Mouse (Mus musculus) hindbrain, embryonic 14.5 days (tissue): ENCODE data around the gene Ints5. TPM values are rescaled to one million over a fixed set of nuclear protein-coding genes. Genes with fewer than 3 reads are reported as not detected.
A peak's percentile ranks its signal among the peaks of the same experiment; 100 is the strongest.

Experiments used
- ATAC-seq: fragments of 200-750 bp; cut with Nextera tagmentation; 2 replicates; pipeline ENCODE4 v1.8.0; 2017; ENCODE audit warnings: moderate number of reproducible peaks, mild to moderate bottlenecking, moderate TSS enrichment, moderate library complexity; ENCODE audit not compliant: low FRiP score
- DNase-seq: peaks from one replicate; pipeline ENCODE4 v3.0.0-alpha.2; 2015; ENCODE audit warnings: low spot score
- H3K27ac ChIP-seq: fragments of 300-500 bp; sonication (generic); 2 replicates; pipeline ENCODE4 v1.5.1; 2014; ENCODE audit warnings: mild to moderate bottlenecking, moderate library complexity
- H3K27me3 ChIP-seq: fragments of 300-500 bp; sonication (generic); 2 replicates; pipeline ENCODE4 v1.6.1; 2014; ENCODE audit warnings: mild to moderate bottlenecking, low read length, mixed read lengths; ENCODE audit not compliant: control insufficient read depth, insufficient read depth
- H3K36me3 ChIP-seq: fragments of 300-500 bp; sonication (generic); replicated peaks from 2 replicates; pipeline ENCODE4 v1.6.1; 2014; ENCODE audit not compliant: control insufficient read depth, insufficient read depth
- H3K4me1 ChIP-seq: fragments of 300-500 bp; sonication (generic); replicated peaks from 2 replicates; pipeline ENCODE4 v1.6.1; 2014; ENCODE audit warnings: antibody characterized with exemption, low read length, mixed read lengths; ENCODE audit not compliant: control insufficient read depth, insufficient read depth
- H3K4me2 ChIP-seq: fragments of 300-500 bp; sonication (generic); replicated peaks from 2 replicates; pipeline ENCODE4 v1.6.1; 2014; ENCODE audit warnings: mild to moderate bottlenecking, moderate library complexity
- H3K4me3 ChIP-seq: fragments of 300-500 bp; sonication (generic); replicated peaks from 2 replicates; pipeline ENCODE4 v1.5.1; 2014; ENCODE audit warnings: mild to moderate bottlenecking, low read length
- H3K9ac ChIP-seq: fragments of 300-500 bp; sonication (generic); 2 replicates; pipeline ENCODE4 v1.6.1; 2014
- H3K9me3 ChIP-seq: fragments of 300-500 bp; sonication (generic); 2 replicates; pipeline ENCODE4 v1.6.1; 2016; ENCODE audit warnings: low read length; ENCODE audit not compliant: control insufficient read depth
- WGBS: fragments of 180-500 bp; shearing (Covaris S2); extraction: QIAGEN DNeasy Blood & Tissue Kit; methylation state at CpG from one replicate; pipeline ENCODE4 v1.1.7; 2014; 5-methylcytosine and 5-hydroxymethylcytosine counted together
- polyA plus RNA-seq: library from polyadenylated mRNA; unstranded; fragments of >200 nt; fragmentation: Nextera tagmentation; extraction: Ambion mirVana; gene quantifications from 2 replicates; pipeline ENCODE4 v1.2.1, GENCODE M21; 2014

The Ints5 gene
- polyA plus RNA-seq, 1 experiment from 2014 or later: 26.4 TPM

GRCm38 (mm10) chr19:8897865-8898495, 5.2 kb downstream of the Ints5 start, which contains the start of gene Ganab:
Gene Ganab, plus strand, starts transcription at chr19:8898071.
- peak; percentile 99 for ATAC-seq
- peak within 1 kb of the TSS; percentile 89 for H3K9ac ChIP-seq
- WGBS: under 1% methylated on average over 53 of the region's 53 CpGs
- peak within 1 kb of the TSS; percentile 95 for H3K4me2 ChIP-seq
- peaks cover 27% of the 10 kb centered on the region for H3K36me3 ChIP-seq
- no peaks in the 10 kb centered on the region for H3K27me3 ChIP-seq
- DNase-seq: peak; percentile 95
- H3K27ac ChIP-seq: peak within 1 kb of the TSS; percentile 87
- H3K9me3 ChIP-seq: no peaks in the 10 kb centered on the region
- H3K4me3 ChIP-seq: peak within 1 kb of the TSS; percentile 81
- peaks cover 25% of the 10 kb centered on the region for H3K4me1 ChIP-seq

- DNase-seq (no peak), ATAC-seq (no peak)
- peaks cover 33% of the 10 kb centered on the region for H3K36me3 ChIP-seq
- H3K9ac ChIP-seq: peak overlapping the region; percentile 89
- H3K27ac ChIP-seq: peak overlapping the region; percentile 87
- peak overlapping the region; percentile 81 for H3K4me3 ChIP-seq
- H3K9me3 ChIP-seq: no peaks in the 10 kb centered on the region
- WGBS: 13% methylated on average over 13 of the region's 13 CpGs
- H3K4me2 ChIP-seq: peak overlapping the region; percentile 95
- H3K4me1 ChIP-seq: peaks cover 22% of the 10 kb centered on the region
- H3K27me3 ChIP-seq: no peaks in the 10 kb centered on the region
Observed at GRCm38 (mm10) chr19:8898576-8898975, 5.8 kb downstream of the Ints5 start.

DNA sequence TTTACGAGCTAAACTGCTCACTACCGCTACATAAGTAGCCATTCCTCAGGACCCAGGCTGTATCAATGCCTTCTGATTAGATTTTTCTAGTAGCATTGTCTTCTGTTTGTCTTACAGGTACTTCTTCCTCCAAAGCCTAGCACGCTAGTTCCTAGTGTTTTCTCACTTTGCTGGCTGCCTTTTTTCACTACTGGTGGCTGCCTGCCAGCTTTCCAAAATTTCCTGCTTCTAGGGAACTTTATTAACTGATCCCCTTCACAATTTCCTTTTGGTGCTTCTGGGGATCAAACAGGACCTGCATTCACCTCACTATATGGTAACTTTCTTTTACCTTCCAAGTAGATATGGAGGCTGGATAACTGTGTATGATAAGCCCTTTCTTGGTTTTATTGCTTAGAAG, 6.3 kb downstream of the Ints5 start:
- Histone ChIP-seq H3K27ac (no peak overlapping the region), H3K4me3 (peak overlapping the region; percentile 81), H3K9ac (peak overlapping the region; percentile 89), H3K27me3 (no peaks in the 10 kb centered on the region), H3K4me2 (peak overlapping the region; percentile 95), H3K4me1 (peaks cover 17% of the 10 kb centered on the region), H3K36me3 (peaks cover 38% of the 10 kb centered on the region), H3K9me3 (no peaks in the 10 kb centered on the region)
- WGBS: 69% methylated on average over 3 of the region's 3 CpGs
- ATAC-seq (no peak), DNase-seq (no peak)

DNA sequence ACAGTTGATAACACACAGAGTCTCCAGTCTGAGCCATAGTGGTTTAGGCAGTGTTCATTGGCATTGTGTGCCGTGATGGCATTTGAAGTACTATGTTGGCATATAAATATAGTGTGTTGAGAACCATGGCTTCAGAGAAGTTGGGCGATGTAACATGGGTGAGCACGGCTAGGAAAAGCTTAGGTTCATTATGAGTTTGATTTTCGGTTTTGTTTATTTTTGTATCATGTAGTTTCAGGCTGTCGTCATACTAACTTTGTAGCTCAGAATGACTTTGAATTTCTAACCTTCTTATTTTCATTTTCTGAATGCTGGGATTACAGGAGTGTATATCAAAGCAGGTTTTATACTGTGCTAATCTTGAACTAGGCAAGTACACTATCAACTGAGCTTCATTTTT, 10.6 kb downstream of the Ints5 start:
- no peak overlapping the region for H3K27ac ChIP-seq
- peaks cover 9% of the 10 kb centered on the region for H3K4me1 ChIP-seq
- no peaks in the 10 kb centered on the region for H3K9me3 ChIP-seq
- no peak overlapping the region for H3K9ac ChIP-seq
- no peaks in the 10 kb centered on the region for H3K27me3 ChIP-seq
- H3K36me3 ChIP-seq: peaks cover 62% of the 10 kb centered on the region
- H3K4me3 ChIP-seq: no peak overlapping the region
- ATAC-seq (no peak), DNase-seq (no peak)
- WGBS: 98% methylated on average over 5 of the region's 5 CpGs
- no peak overlapping the region for H3K4me2 ChIP-seq

DNA sequence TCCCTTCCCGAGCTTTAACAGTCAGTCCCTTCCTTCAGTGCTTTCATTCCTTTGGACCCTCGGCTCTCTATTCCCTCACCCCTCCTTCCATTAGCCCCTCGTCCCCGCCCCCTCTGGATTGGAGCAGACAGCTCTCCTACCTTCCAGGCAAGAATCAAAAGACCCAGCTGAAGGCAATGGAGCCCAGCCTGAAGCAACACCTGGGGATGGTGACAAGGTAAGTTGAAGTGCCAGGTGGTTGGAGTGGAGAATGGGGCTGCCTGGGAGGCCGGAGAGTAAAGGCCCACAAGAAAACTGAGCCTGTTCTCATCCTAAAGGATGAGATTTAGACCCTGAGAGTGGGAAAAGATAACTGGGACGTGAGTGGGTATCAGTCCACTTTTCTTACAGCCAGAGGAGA, 15.7 kb downstream of the Ints5 start:
- WGBS: 93% methylated on average over 6 of the region's 6 CpGs
- no peak overlapping the region for H3K4me3 ChIP-seq

DNA sequence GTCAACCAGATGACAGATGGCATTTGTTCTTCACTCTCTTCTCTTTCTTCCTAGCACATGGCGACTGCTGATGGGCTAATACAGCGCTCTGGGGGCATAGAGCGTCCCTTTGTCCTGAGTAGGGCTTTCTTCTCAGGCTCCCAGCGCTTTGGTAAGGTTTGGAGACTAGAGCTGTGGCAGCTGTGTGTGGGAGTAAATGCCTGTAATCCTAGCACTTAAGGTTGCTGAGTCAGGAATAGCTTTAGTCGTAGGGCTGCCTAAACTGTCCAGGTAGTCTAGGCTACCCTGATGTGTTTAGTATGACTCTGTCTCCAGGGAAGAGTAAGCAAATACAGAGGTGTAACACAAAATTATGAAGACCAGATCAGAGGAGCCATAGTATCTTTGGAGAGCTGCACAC, 19.0 kb downstream of the Ints5 start:
- Histone ChIP-seq H3K27ac (no peak overlapping the region), H3K4me3 (no peak overlapping the region), H3K9me3 (no peaks in the 10 kb centered on the region), H3K4me2 (no peak overlapping the region), H3K36me3 (peaks cover 100% of the 10 kb centered on the region), H3K4me1 (no peaks in the 10 kb centered on the region), H3K9ac (no peak overlapping the region), H3K27me3 (no peaks in the 10 kb centered on the region)
- DNase-seq (no peak), ATAC-seq (no peak)
- WGBS: 93% methylated on average over 5 of the region's 5 CpGs

More for the DNA sequence above, 15.7 kb downstream of the Ints5 start:
- Histone ChIP-seq H3K27ac (no peak overlapping the region), H3K9ac (no peak overlapping the region), H3K9me3 (no peaks in the 10 kb centered on the region), H3K36me3 (peaks cover 99% of the 10 kb centered on the region), H3K4me2 (no peak overlapping the region), H3K4me1 (no peaks in the 10 kb centered on the region), H3K27me3 (no peaks in the 10 kb centered on the region)
- no peak for ATAC-seq
- DNase-seq: no peak

DNA sequence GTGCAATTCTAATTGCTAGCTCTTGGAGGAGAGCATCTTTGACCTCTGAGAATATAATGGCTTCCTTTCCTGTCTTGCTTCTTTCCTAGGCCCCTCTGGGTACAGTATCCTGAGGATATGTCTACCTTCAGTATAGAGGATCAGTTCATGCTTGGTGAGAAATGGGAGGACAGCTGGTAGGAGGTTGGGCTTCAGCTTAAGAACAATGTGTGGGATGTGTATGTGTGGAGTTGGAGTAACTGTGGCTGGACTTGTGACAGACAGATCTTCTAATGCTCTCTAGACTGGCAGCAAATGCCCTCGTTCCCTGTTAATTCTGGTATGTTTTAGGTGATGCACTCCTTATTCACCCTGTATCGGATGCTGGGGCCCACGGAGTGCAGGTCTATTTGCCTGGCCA, 21.4 kb downstream of the Ints5 start:
- no peaks in the 10 kb centered on the region for H3K4me1 ChIP-seq
- DNase-seq (no peak), ATAC-seq (no peak)
- H3K27me3 ChIP-seq: no peaks in the 10 kb centered on the region
- no peak overlapping the region for H3K4me3 ChIP-seq
- 98% methylated on average over 3 of the region's 3 CpGs for WGBS
- no peaks in the 10 kb centered on the region for H3K9me3 ChIP-seq
- H3K9ac ChIP-seq: no peak overlapping the region
- H3K36me3 ChIP-seq: peaks cover 80% of the 10 kb centered on the region
- H3K27ac ChIP-seq: no peak overlapping the region
- no peak overlapping the region for H3K4me2 ChIP-seq

DNA sequence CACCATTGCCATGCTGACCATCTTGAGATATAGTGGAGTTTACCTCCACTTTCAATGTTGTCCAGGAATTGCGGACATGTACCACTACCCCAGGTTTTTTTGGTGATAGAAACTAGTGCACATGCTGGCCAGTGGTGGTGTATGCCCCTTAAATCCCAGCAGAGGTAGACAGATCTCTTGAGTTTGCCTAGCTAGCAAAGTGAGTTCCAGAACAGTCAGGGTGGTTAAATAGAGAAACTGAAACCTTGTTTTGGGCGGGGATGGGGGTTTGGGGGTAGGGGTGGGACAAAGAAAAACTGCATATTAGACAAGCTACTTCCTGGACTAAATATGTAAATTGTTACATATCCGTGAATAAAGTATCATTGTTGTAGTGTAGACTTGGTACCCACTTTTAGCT, 26.2 kb downstream of the Ints5 start:
- no peak overlapping the region for H3K27ac ChIP-seq
- H3K9ac ChIP-seq: no peak overlapping the region
- no peak for ATAC-seq
- peaks cover 17% of the 10 kb centered on the region for H3K4me1 ChIP-seq
- H3K36me3 ChIP-seq: peaks cover 44% of the 10 kb centered on the region
- no peak overlapping the region for H3K4me2 ChIP-seq
- H3K4me3 ChIP-seq: peak overlapping the region; percentile 93; the same call in 1 of the 2 replicates
- no peak for DNase-seq
- no peaks in the 10 kb centered on the region for H3K9me3 ChIP-seq
- H3K27me3 ChIP-seq: no peaks in the 10 kb centered on the region
- 94% methylated on average over 3 of the region's 3 CpGs for WGBS

- 73% methylated on average over 6 of the region's 6 CpGs for WGBS
Observed at GRCm38 (mm10) chr19:8919684-8920072, 26.9 kb downstream of the Ints5 start.

More at GRCm38 (mm10) chr19:8919684-8920072, 26.9 kb downstream of the Ints5 start:
- peaks cover 17% of the 10 kb centered on the region for H3K4me1 ChIP-seq
- H3K4me3 ChIP-seq: peak overlapping the region; percentile 93
- ATAC-seq: no peak
- H3K9ac ChIP-seq: peak overlapping the region; percentile 89; the same call in 1 of the 2 replicates
- no peaks in the 10 kb centered on the region for H3K9me3 ChIP-seq
- H3K4me2 ChIP-seq: peak overlapping the region; percentile 69
- no peak for DNase-seq
- H3K27me3 ChIP-seq: no peaks in the 10 kb centered on the region
- peaks cover 38% of the 10 kb centered on the region for H3K36me3 ChIP-seq
- H3K27ac ChIP-seq: peak overlapping the region; percentile 84
